Mouse (Mus musculus) midbrain, embryonic 15.5 days (tissue): ENCODE measurements around the gene Dclre1a. TPM values are rescaled to one million over a fixed set of nuclear protein-coding genes. Genes with fewer than 3 reads are reported as not detected.

Experiments
- ATAC-seq: fragments of 200-750 bp; cut with Nextera tagmentation; replicated peaks from 2 replicates; pipeline ENCODE4 v1.8.0; 2017; ENCODE audit warnings: moderate TSS enrichment
- H3K27ac ChIP-seq: fragments of 300-500 bp; sonication (generic); 2 replicates; pipeline ENCODE4 v1.5.1; 2015; ENCODE audit warnings: mild to moderate bottlenecking, inconsistent platforms
- H3K27me3 ChIP-seq: fragments of 300-500 bp; sonication (generic); replicated peaks from 2 replicates; pipeline ENCODE4 v1.6.1; 2015; ENCODE audit warnings: inconsistent platforms
- H3K36me3 ChIP-seq: fragments of 300-500 bp; sonication (generic); replicated peaks from 2 replicates; pipeline ENCODE4 v1.6.1; 2015; ENCODE audit warnings: inconsistent platforms
- H3K4me1 ChIP-seq: fragments of 300-500 bp; sonication (generic); 2 replicates; pipeline ENCODE4 v1.6.1; 2015; ENCODE audit warnings: inconsistent platforms
- H3K4me2 ChIP-seq: fragments of 300-500 bp; sonication (generic); 2 replicates; pipeline ENCODE4 v1.6.1; 2015; ENCODE audit warnings: inconsistent platforms, mild to moderate bottlenecking, moderate library complexity
- H3K4me3 ChIP-seq: fragments of 300-500 bp; sonication (generic); 2 replicates; pipeline ENCODE4 v1.5.1; 2015; ENCODE audit warnings: mild to moderate bottlenecking, inconsistent platforms
- H3K9ac ChIP-seq: fragments of 300-500 bp; sonication (generic); 2 replicates; pipeline ENCODE4 v1.6.1; 2015; ENCODE audit warnings: mild to moderate bottlenecking, inconsistent platforms
- H3K9me3 ChIP-seq: fragments of 300-500 bp; sonication (generic); 2 replicates; pipeline ENCODE4 v1.6.1; 2016; ENCODE audit warnings: inconsistent platforms
- WGBS: fragments of 180-500 bp; shearing (Covaris S2); methylation state at CpG from one replicate; pipeline ENCODE4 v1.1.7; 2015; ENCODE audit warnings: mixed read lengths; 5-methylcytosine and 5-hydroxymethylcytosine counted together
- polyA plus RNA-seq: library from polyadenylated mRNA; unstranded; fragments of >200 nt; fragmentation: Nextera tagmentation; extraction: Ambion mirVana; gene quantifications from 2 replicates; pipeline ENCODE4 v1.2.1, GENCODE M21; 2015

Dclre1a gene
- polyA plus RNA-seq, 1 experiment from 2014 or later: 12.6 TPM

- WGBS: 68% methylated on average over 2 of the region's 2 CpGs
- no peak for ATAC-seq
- Histone ChIP-seq H3K27ac (no peak overlapping the region), H3K4me1 (no peaks in the 10 kb centered on the region), H3K36me3 (no peaks in the 10 kb centered on the region), H3K4me2 (no peak overlapping the region), H3K9me3 (no peaks in the 10 kb centered on the region), H3K27me3 (no peaks in the 10 kb centered on the region), H3K9ac (no peak overlapping the region), H3K4me3 (no peak overlapping the region)
Observed at GRCm38 (mm10) chr19:56571234-56571633, 23.2 kb upstream of the Dclre1a start.

GRCm38 (mm10) chr19:56570781-56571180 lies 22.8 kb upstream of the Dclre1a start:
- WGBS: 92% methylated on average over 8 of the region's 8 CpGs
- Histone ChIP-seq H3K36me3 (no peaks in the 10 kb centered on the region), H3K4me1 (no peaks in the 10 kb centered on the region), H3K27me3 (no peaks in the 10 kb centered on the region), H3K27ac (no peak overlapping the region), H3K9ac (no peak overlapping the region), H3K4me3 (no peak overlapping the region), H3K4me2 (no peak overlapping the region), H3K9me3 (no peaks in the 10 kb centered on the region)
- no peak for ATAC-seq

DNA sequence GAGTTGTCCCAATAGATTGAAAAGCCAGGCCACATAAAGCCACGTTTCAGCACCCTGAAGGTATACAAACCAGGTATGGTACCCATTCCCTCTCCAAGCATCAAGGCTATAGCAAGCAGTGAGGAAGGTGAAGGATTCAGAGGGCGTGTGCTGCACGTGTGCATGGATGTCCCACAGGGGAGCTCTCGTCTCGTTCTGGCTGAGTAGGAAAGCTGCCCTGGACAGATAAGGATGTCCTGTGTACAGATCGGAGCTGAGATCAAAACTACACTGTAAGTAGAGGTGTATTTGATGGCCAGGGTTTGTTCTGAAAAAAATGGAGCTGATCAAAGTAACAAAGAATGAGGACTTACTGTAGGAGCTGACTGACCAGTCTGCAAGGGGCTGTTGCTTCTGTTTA lies 18.9 kb upstream of the Dclre1a start:
- Histone ChIP-seq H3K4me3 (no peak overlapping the region), H3K4me1 (no peaks in the 10 kb centered on the region), H3K9ac (no peak overlapping the region), H3K9me3 (no peaks in the 10 kb centered on the region), H3K4me2 (no peak overlapping the region), H3K36me3 (no peaks in the 10 kb centered on the region), H3K27me3 (no peaks in the 10 kb centered on the region), H3K27ac (no peak overlapping the region)
- no peak for ATAC-seq
- 72% methylated on average over 6 of the region's 6 CpGs for WGBS

- Histone ChIP-seq H3K4me1 (no peaks in the 10 kb centered on the region), H3K27me3 (no peaks in the 10 kb centered on the region), H3K9me3 (no peaks in the 10 kb centered on the region), H3K36me3 (no peaks in the 10 kb centered on the region), H3K4me2 (no peak overlapping the region), H3K27ac (no peak overlapping the region), H3K4me3 (no peak overlapping the region), H3K9ac (no peak overlapping the region)
- WGBS: 93% methylated on average over 4 of the region's 4 CpGs
- ATAC-seq: no peak
Observed at GRCm38 (mm10) chr19:56566041-56566440, 18.0 kb upstream of the Dclre1a start.

DNA sequence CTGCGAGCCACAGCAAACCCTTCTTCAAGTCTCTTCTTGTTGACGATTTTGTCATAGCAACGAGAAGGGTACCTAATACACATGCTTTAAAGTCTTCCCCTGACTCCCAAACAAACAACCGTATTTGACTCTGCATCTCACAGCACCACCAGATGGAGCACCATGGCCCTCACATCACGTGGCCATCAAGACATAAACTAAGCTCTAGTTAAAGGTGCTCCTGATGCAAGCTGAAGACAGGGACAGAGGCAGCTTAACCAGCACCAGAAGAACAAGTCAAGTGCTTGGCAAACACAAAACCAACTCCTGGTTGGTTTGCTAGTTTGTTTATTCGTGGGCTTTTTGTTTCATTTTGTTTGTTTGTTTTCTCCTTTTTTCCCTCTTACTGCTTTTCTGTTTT lies 17.3 kb upstream of the Dclre1a start:
- no peaks in the 10 kb centered on the region for H3K36me3 ChIP-seq
- no peaks in the 10 kb centered on the region for H3K27me3 ChIP-seq
- no peak overlapping the region for H3K4me2 ChIP-seq
- no peaks in the 10 kb centered on the region for H3K4me1 ChIP-seq
- WGBS: 66% methylated on average over 6 of the region's 6 CpGs
- H3K27ac ChIP-seq: no peak overlapping the region
- no peaks in the 10 kb centered on the region for H3K9me3 ChIP-seq
- H3K9ac ChIP-seq: no peak overlapping the region
- H3K4me3 ChIP-seq: no peak overlapping the region
- no peak for ATAC-seq

GRCm38 (mm10) chr19:56563469-56563868 lies 15.4 kb upstream of the Dclre1a start:
- Histone ChIP-seq H3K36me3 (no peaks in the 10 kb centered on the region), H3K4me2 (no peak overlapping the region), H3K9me3 (no peaks in the 10 kb centered on the region), H3K9ac (no peak overlapping the region), H3K4me1 (no peaks in the 10 kb centered on the region), H3K27me3 (no peaks in the 10 kb centered on the region), H3K4me3 (no peak overlapping the region), H3K27ac (no peak overlapping the region)
- no peak for ATAC-seq
- 95% methylated on average over 3 of the region's 3 CpGs for WGBS

DNA sequence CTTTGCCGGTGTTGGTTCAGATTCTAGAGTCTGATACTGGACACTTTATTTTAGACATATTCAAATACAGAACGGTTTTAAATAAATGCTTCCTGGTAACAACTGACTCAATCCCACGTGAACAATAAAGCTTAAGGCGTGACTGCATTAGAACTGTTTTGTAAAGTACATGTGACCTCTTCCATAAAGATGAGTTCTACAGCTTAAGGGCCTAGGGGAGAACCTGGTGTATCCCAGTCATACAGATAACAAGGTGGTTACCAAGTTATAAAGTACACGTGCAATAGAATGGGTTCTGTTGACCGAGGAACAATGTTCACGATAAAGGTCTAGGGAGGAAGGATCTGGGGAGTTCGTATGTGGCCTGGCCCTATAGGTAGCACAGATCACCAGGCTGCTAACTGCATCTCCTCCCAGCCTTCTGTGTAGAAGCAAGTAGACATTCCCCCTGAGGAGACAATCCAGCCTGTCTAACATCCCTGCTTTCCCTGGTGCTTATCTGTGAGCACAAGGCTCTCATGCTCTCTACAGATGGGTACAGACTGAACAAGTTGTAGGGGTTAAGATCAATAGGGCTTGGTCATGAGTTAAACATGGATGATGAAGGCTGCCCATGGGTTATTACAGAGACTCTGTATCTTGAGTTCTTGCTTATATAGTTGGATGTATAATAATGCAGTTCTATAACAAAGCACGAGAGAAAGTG lies 14.6 kb upstream of the Dclre1a start:
- WGBS: 89% methylated on average over 9 of the region's 9 CpGs
- Histone ChIP-seq H3K9me3 (no peaks in the 10 kb centered on the region), H3K4me2 (no peak overlapping the region), H3K4me1 (no peaks in the 10 kb centered on the region), H3K36me3 (0 out of 2 replicates have a peak, but pooled peaks cover 3% of the 10 kb centered on the region), H3K9ac (no peak overlapping the region), H3K4me3 (no peak overlapping the region), H3K27me3 (no peaks in the 10 kb centered on the region), H3K27ac (no peak overlapping the region)
- ATAC-seq: no peak

GRCm38 (mm10) chr19:56555972-56556371 lies 8.0 kb upstream of the Dclre1a start:
- ATAC-seq: no peak

GRCm38 (mm10) chr19:56553177-56553576 lies 5.2 kb upstream of the Dclre1a start:
- ATAC-seq: no peak
- Histone ChIP-seq H3K27ac (no peak overlapping the region), H3K4me2 (no peak overlapping the region), H3K4me3 (no peak overlapping the region), H3K27me3 (no peaks in the 10 kb centered on the region), H3K9me3 (no peaks in the 10 kb centered on the region), H3K4me1 (peaks cover 17% of the 10 kb centered on the region), H3K9ac (no peak overlapping the region), H3K36me3 (peaks cover 24% of the 10 kb centered on the region)
- WGBS: 96% methylated on average over 3 of the region's 3 CpGs

More at GRCm38 (mm10) chr19:56555972-56556371, 8.0 kb upstream of the Dclre1a start:
- H3K27me3 ChIP-seq: no peaks in the 10 kb centered on the region
- H3K4me2 ChIP-seq: no peak overlapping the region
- no peak overlapping the region for H3K4me3 ChIP-seq
- no peak overlapping the region for H3K9ac ChIP-seq
- H3K9me3 ChIP-seq: no peaks in the 10 kb centered on the region
- WGBS: 82% methylated on average over 5 of the region's 5 CpGs
- H3K27ac ChIP-seq: no peak overlapping the region
- peaks cover 25% of the 10 kb centered on the region for H3K36me3 ChIP-seq
- peaks cover under 1% of the 10 kb centered on the region; the same call in 1 of the 2 replicates for H3K4me1 ChIP-seq

- peak; percentile 66; the same call in 1 of the 2 replicates for ATAC-seq
- no peaks in the 10 kb centered on the region for H3K27me3 ChIP-seq
- peak overlapping the region; percentile 80 for H3K4me3 ChIP-seq
- peak overlapping the region; percentile 94 for H3K27ac ChIP-seq
- 25% methylated on average over 18 of the region's 18 CpGs for WGBS
- H3K36me3 ChIP-seq: peaks cover 15% of the 10 kb centered on the region
- peak overlapping the region; percentile 58 for H3K4me2 ChIP-seq
- no peaks in the 10 kb centered on the region for H3K9me3 ChIP-seq
- H3K4me1 ChIP-seq: peaks cover 20% of the 10 kb centered on the region
- peak overlapping the region; percentile 73 for H3K9ac ChIP-seq
Observed at GRCm38 (mm10) chr19:56549033-56549680, 1.1 kb upstream of the Dclre1a start.

- peak within 1 kb of the TSS; percentile 80 for H3K4me3 ChIP-seq
- no peaks in the 10 kb centered on the region for H3K27me3 ChIP-seq
- H3K9me3 ChIP-seq: no peaks in the 10 kb centered on the region
- under 1% methylated on average over 69 of the region's 69 CpGs for WGBS
- peak; percentile 91 for ATAC-seq
- H3K36me3 ChIP-seq: peaks cover 16% of the 10 kb centered on the region
- peak within 1 kb of the TSS; percentile 58 for H3K4me2 ChIP-seq
- H3K4me1 ChIP-seq: peaks cover 20% of the 10 kb centered on the region
- H3K27ac ChIP-seq: peak within 1 kb of the TSS; percentile 94
- peak within 1 kb of the TSS; percentile 73 for H3K9ac ChIP-seq
Observed at GRCm38 (mm10) chr19:56548230-56549032, 409 bp upstream of the Dclre1a start, which contains the start of gene Nhlrc2. Gene Nhlrc2 (plus strand): TSS chr19:56548261.

GRCm38 (mm10) chr19:56546031-56546430 lies 2.0 kb downstream of the Dclre1a start:
- Histone ChIP-seq H3K36me3 (0 out of 2 replicates have a peak, but pooled peaks cover 4% of the 10 kb centered on the region), H3K9me3 (no peaks in the 10 kb centered on the region), H3K4me2 (no peak overlapping the region), H3K9ac (no peak overlapping the region), H3K4me1 (peaks cover 20% of the 10 kb centered on the region), H3K4me3 (no peak overlapping the region), H3K27me3 (no peaks in the 10 kb centered on the region), H3K27ac (no peak overlapping the region)
- no peak for ATAC-seq
